Mouse (Mus musculus) embryonic facial prominence, embryonic 15.5 days (tissue): ENCODE data around the gene Cela1. TPM values are rescaled to one million over a fixed set of nuclear protein-coding genes. Genes with fewer than 3 reads are reported as not detected.

Experiments
- ATAC-seq: fragments of 200-750 bp; cut with Nextera tagmentation; 2 replicates; pipeline ENCODE4 v1.8.0; 2017; ENCODE audit warnings: low read depth, moderate TSS enrichment; ENCODE audit not compliant: insufficient number of reproducible peaks, low FRiP score, low TSS enrichment
- H3K27ac ChIP-seq: fragments of 300-500 bp; sonication (generic); replicated peaks from 2 replicates; pipeline ENCODE4 v1.5.1; 2015; ENCODE audit warnings: mild to moderate bottlenecking, inconsistent platforms
- H3K27me3 ChIP-seq: fragments of 300-500 bp; sonication (generic); 2 replicates; pipeline ENCODE4 v1.6.1; 2015; ENCODE audit warnings: inconsistent platforms
- H3K36me3 ChIP-seq: fragments of 300-500 bp; sonication (generic); 2 replicates; pipeline ENCODE4 v1.6.1; 2015; ENCODE audit warnings: mild to moderate bottlenecking, inconsistent platforms
- H3K4me1 ChIP-seq: fragments of 300-500 bp; sonication (generic); 2 replicates; pipeline ENCODE4 v1.6.1; 2015; ENCODE audit warnings: inconsistent platforms
- H3K4me2 ChIP-seq: fragments of 300-500 bp; sonication (generic); replicated peaks from 2 replicates; pipeline ENCODE4 v1.6.1; 2015; ENCODE audit warnings: mild to moderate bottlenecking, inconsistent platforms
- H3K4me3 ChIP-seq: fragments of 300-500 bp; sonication (generic); replicated peaks from 2 replicates; pipeline ENCODE4 v1.5.1; 2015; ENCODE audit warnings: mild to moderate bottlenecking, inconsistent platforms
- H3K9ac ChIP-seq: fragments of 300-500 bp; sonication (generic); 2 replicates; pipeline ENCODE4 v1.6.1; 2015; ENCODE audit warnings: inconsistent platforms
- H3K9me3 ChIP-seq: fragments of 300-500 bp; sonication (generic); replicated peaks from 2 replicates; pipeline ENCODE4 v1.6.1; 2016; ENCODE audit warnings: inconsistent platforms
- WGBS: fragments of 180-500 bp; shearing (Covaris S2); methylation state at CpG from one replicate; pipeline ENCODE4 v1.1.7; 2015; 5-methylcytosine and 5-hydroxymethylcytosine counted together
- polyA plus RNA-seq: library from polyadenylated mRNA; unstranded; fragments of >200 nt; fragmentation: Nextera tagmentation; extraction: Ambion mirVana; gene quantifications from 2 replicates; pipeline ENCODE4 v1.2.1, GENCODE M21; 2015

The Cela1 gene
- polyA plus RNA-seq, 1 experiment from 2014 or later: 5.3 TPM

DNA sequence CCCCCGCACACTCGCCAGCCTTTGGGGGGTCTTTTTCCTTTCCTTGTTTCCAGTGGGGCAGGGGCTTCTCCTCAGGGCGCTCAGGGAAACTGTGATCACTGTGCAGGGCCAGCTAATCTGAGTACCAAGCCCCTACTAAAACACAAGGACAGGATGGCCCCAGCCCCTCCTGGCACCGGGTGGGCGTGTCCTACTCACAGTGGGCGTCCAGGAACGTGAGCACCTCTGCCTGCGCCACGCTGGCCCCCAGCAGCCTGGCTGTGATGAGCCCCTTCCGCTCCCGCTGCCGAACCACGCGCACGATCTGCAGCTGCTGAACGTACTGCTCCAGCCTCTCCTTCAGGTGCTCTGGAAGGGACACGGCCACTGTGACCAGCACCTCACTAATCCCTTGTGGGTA lies 16.2 kb upstream of the Cela1 start:
- peak overlapping the region; percentile 34 for H3K4me2 ChIP-seq
- H3K27ac ChIP-seq: no peak overlapping the region
- 7% methylated on average over 17 of the region's 17 CpGs for WGBS
- H3K4me3 ChIP-seq: peak overlapping the region; percentile 4; the same call in 1 of the 2 replicates
- H3K9ac ChIP-seq: no peak overlapping the region
- H3K36me3 ChIP-seq: no peaks in the 10 kb centered on the region
- no peak for ATAC-seq
- no peaks in the 10 kb centered on the region for H3K9me3 ChIP-seq
- peaks cover 7% of the 10 kb centered on the region for H3K4me1 ChIP-seq
- peaks cover 15% of the 10 kb centered on the region for H3K27me3 ChIP-seq

DNA sequence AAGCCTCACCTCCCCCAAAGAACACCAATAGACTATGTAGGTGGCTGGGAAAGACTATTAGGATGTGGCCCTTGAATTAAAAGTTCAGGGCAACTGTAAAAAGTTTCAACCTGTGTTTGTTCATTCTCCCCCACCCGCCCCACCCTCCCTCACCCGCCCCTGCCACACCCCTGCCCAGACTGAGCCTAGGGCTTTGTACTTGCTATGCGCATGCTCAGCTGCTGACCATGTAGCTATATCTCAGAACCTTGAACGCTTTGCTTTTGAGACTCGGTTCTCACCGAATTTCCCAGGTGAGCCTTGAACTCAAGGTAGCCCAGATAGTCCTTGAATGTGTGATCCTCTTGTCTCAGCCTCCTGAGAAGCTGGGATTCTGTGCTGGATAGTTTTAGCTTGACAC lies 14.1 kb upstream of the Cela1 start:
- H3K9me3 ChIP-seq: no peaks in the 10 kb centered on the region
- no peak overlapping the region for H3K27ac ChIP-seq
- H3K4me3 ChIP-seq: no peak overlapping the region
- no peak for ATAC-seq
- peaks cover 15% of the 10 kb centered on the region for H3K27me3 ChIP-seq
- no peaks in the 10 kb centered on the region for H3K36me3 ChIP-seq
- no peak overlapping the region for H3K4me2 ChIP-seq
- WGBS: 77% methylated on average over 6 of the region's 6 CpGs
- H3K9ac ChIP-seq: no peak overlapping the region
- H3K4me1 ChIP-seq: peaks cover 7% of the 10 kb centered on the region

DNA sequence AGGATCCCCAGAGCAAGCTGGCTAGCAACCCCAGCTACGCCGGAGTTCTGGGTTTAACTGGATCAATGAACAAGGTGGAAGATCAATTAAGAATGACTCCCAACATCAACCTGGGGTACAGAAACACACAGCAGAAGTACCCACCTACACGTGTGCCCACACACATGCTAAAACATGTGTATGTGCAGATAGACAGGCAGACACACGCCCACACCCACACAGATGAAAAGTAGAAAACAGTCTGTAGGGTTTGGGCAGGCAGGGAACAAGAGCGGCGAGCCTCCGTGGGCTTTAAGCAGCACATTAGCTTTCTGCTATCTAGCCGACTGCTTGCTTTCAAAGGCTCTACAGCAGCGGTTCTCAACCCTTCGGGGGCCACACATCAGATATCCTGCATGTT lies 13.4 kb upstream of the Cela1 start:
- WGBS: 60% methylated on average over 10 of the region's 10 CpGs
- Histone ChIP-seq H3K4me3 (no peak overlapping the region), H3K4me2 (no peak overlapping the region), H3K27ac (no peak overlapping the region), H3K36me3 (no peaks in the 10 kb centered on the region), H3K4me1 (peaks cover 7% of the 10 kb centered on the region), H3K9ac (no peak overlapping the region), H3K9me3 (no peaks in the 10 kb centered on the region), H3K27me3 (peaks cover 15% of the 10 kb centered on the region)
- ATAC-seq: no peak

DNA sequence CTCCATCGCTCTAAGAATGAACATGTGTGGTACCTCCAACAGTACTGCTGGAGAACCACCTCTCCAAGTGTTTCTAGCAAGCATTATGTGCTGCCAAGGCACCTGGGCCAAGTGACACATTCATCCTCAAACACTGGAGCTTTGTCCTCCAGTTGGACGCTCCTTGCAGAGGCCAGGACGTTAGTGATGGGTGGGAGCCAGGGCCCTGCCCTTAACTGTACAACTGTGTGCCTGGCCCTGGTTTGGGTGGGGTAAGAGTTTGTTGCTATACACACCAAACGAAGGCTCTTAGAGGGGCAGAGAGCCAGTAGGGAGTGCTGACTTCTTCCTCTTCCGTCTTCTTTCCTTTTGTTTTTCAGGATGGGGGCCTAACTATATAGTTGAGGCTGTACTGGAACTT lies 12.7 kb upstream of the Cela1 start:
- ATAC-seq: no peak
- no peaks in the 10 kb centered on the region for H3K36me3 ChIP-seq
- H3K27me3 ChIP-seq: peaks cover 15% of the 10 kb centered on the region
- peaks cover 7% of the 10 kb centered on the region for H3K4me1 ChIP-seq
- H3K27ac ChIP-seq: no peak overlapping the region
- H3K9ac ChIP-seq: no peak overlapping the region
- H3K4me2 ChIP-seq: no peak overlapping the region
- no peak overlapping the region for H3K4me3 ChIP-seq
- 71% methylated on average over 5 of the region's 5 CpGs for WGBS
- H3K9me3 ChIP-seq: no peaks in the 10 kb centered on the region

DNA sequence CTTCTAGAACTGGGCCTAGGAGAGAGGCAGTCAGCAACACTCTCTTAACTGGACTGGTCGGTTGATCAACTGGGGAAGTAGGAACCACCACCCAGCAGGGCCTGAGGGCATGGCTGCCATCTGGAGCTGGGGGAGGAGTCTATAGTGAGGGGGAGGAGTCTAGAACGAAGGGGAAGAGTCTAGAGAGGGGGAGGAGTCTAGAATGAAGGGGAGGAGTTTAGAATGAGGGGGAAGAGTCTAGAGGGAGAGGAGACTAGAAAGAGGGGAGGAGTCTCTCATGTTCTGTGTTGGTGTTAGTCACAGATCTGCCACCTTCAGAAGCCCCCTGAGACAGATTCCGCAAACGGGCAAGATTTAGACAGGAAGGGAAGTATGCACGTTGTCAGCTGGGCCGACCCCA lies 11.7 kb upstream of the Cela1 start:
- H3K4me3 ChIP-seq: no peak overlapping the region
- no peaks in the 10 kb centered on the region for H3K9me3 ChIP-seq
- H3K27me3 ChIP-seq: peaks cover 15% of the 10 kb centered on the region
- H3K27ac ChIP-seq: no peak overlapping the region
- no peak overlapping the region for H3K4me2 ChIP-seq
- peaks cover 7% of the 10 kb centered on the region for H3K4me1 ChIP-seq
- no peak overlapping the region for H3K9ac ChIP-seq
- no peaks in the 10 kb centered on the region for H3K36me3 ChIP-seq
- ATAC-seq: no peak
- 62% methylated on average over 6 of the region's 6 CpGs for WGBS

DNA sequence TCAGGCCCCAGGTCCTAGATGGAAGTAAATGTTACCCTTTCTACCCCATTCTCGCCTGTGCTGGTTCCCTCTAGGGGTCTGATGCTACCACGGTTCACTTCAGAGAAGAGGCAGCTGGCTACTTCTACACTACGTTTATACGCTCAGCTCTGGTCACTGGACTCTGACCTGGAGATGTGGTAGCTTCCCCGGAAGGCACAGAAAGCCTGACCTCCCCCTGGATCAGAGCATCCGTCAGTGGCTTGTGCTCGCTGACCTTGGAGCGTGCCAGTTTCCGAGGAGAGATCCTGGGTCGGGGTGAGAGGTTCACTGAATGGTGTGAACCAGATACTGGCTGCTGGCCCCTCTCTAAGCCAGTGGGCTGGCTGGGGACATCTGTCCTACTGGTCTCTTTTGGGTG lies 10.4 kb upstream of the Cela1 start:
- Histone ChIP-seq H3K36me3 (no peaks in the 10 kb centered on the region), H3K4me2 (no peak overlapping the region), H3K27me3 (peaks cover 2% of the 10 kb centered on the region), H3K4me3 (no peak overlapping the region), H3K4me1 (no peaks in the 10 kb centered on the region), H3K9ac (no peak overlapping the region), H3K9me3 (no peaks in the 10 kb centered on the region), H3K27ac (no peak overlapping the region)
- 80% methylated on average over 10 of the region's 10 CpGs for WGBS
- ATAC-seq: no peak

DNA sequence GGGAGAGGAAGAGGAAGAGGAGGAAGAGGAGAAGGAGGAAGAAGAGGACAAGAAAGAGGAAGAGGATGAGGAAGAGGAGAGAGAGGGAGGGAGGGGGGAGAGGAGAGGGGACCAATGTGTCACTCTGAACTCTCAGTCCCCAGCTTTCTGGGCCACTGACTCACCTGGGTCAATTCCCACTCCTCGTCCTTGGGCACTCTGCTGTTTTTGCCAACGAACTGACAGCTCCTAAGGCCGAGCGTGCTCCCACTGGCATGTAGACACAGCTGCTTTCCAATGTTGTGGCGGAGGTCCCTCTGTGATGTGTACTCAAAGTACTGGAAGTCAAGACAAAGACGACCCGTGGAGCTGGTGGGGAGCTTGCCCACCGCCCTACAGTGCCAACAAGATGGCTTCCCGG lies 6.7 kb upstream of the Cela1 start:
- H3K27ac ChIP-seq: no peak overlapping the region
- 90% methylated on average over 9 of the region's 9 CpGs for WGBS
- H3K9me3 ChIP-seq: peaks cover 10% of the 10 kb centered on the region; the same call in 1 of the 2 replicates
- no peak for ATAC-seq
- H3K27me3 ChIP-seq: no peaks in the 10 kb centered on the region
- no peak overlapping the region for H3K9ac ChIP-seq
- no peak overlapping the region for H3K4me3 ChIP-seq
- no peaks in the 10 kb centered on the region for H3K36me3 ChIP-seq
- H3K4me1 ChIP-seq: no peaks in the 10 kb centered on the region
- H3K4me2 ChIP-seq: no peak overlapping the region

DNA sequence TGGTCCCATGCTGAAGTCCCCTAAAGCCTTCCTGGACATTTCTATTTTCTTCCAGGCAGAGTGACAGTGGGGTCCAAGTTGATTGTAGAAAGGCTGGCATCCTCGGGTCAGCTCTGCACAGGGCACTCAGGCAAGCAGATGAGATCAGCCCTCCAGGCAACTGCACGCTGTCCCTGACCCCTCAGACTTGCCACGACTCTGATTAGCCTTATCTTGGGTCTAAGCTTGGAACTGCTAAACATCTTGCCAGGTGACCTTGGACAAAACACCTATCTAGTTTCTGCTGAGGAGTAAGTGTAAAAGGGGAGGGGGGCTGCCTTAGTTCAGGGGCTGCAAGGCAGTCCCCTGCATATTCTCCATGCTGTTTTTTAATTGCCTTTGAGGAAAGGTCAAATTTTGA lies 4.3 kb upstream of the Cela1 start:
- H3K27ac ChIP-seq: no peak overlapping the region
- ATAC-seq: no peak

DNA sequence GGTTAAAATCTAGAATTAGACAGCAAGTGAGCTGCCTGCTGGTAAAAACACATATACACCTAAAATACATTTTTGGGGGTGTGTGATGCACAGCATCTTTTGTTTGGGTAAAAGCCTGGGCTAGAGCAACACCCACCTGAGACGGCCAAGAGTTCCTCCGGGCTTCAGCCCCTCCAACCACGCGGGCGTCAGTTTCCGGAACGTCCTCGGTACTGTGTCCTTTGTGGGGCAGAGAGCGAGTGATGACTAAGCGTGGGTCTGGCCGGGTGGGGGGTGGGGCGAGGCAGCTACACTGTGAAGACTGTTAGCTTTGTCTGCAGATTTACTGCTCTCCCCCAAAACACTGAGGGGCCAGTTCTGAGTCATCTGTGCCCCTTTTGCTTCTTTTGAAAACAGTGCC lies 732 bp downstream of the Cela1 start:
- Histone ChIP-seq H3K4me3 (no peak overlapping the region), H3K27ac (no peak overlapping the region), H3K4me1 (peaks cover 7% of the 10 kb centered on the region; the same call in 1 of the 2 replicates), H3K36me3 (no peaks in the 10 kb centered on the region), H3K9ac (no peak overlapping the region), H3K27me3 (peaks cover 4% of the 10 kb centered on the region; the same call in 1 of the 2 replicates), H3K9me3 (peaks cover 10% of the 10 kb centered on the region; the same call in 1 of the 2 replicates), H3K4me2 (no peak overlapping the region)
- 51% methylated on average over 12 of the region's 12 CpGs for WGBS
- no peak for ATAC-seq

More for the DNA sequence above, 4.3 kb upstream of the Cela1 start:
- no peak overlapping the region for H3K9ac ChIP-seq
- no peaks in the 10 kb centered on the region for H3K27me3 ChIP-seq
- H3K4me1 ChIP-seq: peaks cover 7% of the 10 kb centered on the region; the same call in 1 of the 2 replicates
- H3K9me3 ChIP-seq: peaks cover 10% of the 10 kb centered on the region; the same call in 1 of the 2 replicates
- no peak overlapping the region for H3K4me2 ChIP-seq
- no peak overlapping the region for H3K4me3 ChIP-seq
- WGBS: 57% methylated on average over 3 of the region's 3 CpGs
- no peaks in the 10 kb centered on the region for H3K36me3 ChIP-seq

DNA sequence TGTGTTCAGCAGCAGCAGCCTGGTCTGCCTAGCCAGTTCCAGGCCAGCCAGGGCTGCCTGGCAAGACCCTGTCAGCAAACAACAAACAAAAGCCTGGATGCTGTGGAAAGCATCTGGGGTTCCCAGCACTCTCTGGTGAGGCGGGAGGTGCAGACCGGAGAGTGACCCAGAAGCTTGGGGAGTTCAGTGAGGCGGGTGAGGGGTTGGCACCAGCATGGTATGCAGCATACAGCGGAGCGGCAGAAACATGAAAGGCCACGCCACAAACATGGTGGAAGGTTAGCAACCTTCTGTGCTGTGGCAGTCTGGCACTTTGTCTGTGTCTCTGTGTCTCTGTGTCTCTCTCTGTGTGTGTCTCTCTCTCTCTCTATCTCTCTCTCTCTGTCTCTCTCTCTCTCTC lies 1.3 kb downstream of the Cela1 start:
- no peak overlapping the region for H3K9ac ChIP-seq
- peaks cover 10% of the 10 kb centered on the region; the same call in 1 of the 2 replicates for H3K9me3 ChIP-seq
- no peaks in the 10 kb centered on the region for H3K36me3 ChIP-seq
- WGBS: 69% methylated on average over 6 of the region's 6 CpGs
- peaks cover 7% of the 10 kb centered on the region; the same call in 1 of the 2 replicates for H3K4me1 ChIP-seq
- H3K4me3 ChIP-seq: no peak overlapping the region
- no peak for ATAC-seq
- no peak overlapping the region for H3K4me2 ChIP-seq
- peaks cover 4% of the 10 kb centered on the region; the same call in 1 of the 2 replicates for H3K27me3 ChIP-seq
- H3K27ac ChIP-seq: no peak overlapping the region

DNA sequence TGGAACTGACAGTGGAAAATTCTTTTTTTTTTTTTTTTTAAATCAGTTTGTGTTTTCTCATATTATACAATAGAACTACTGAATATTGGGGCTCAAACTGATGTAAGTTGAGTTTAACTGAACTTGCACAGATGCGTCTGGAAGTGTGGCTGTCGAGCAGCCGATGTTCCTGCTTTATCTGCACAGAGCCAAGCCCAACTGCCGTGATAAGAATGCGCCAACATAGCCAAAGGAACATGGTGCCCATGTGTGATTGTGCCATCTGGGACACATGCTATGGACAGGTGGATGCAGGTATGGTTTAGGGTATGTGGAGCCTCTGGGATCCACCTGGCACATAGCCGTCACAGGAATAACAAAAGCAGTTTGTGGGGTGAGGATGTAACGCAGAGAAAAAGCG lies 1.9 kb downstream of the Cela1 start:
- WGBS: 84% methylated on average over 8 of the region's 8 CpGs
- Histone ChIP-seq H3K36me3 (no peaks in the 10 kb centered on the region), H3K9ac (no peak overlapping the region), H3K9me3 (peaks cover 7% of the 10 kb centered on the region; the same call in 1 of the 2 replicates), H3K27me3 (peaks cover 4% of the 10 kb centered on the region; the same call in 1 of the 2 replicates), H3K4me1 (peaks cover 7% of the 10 kb centered on the region; the same call in 1 of the 2 replicates), H3K4me3 (no peak overlapping the region), H3K27ac (no peak overlapping the region), H3K4me2 (no peak overlapping the region)
- ATAC-seq: no peak

DNA sequence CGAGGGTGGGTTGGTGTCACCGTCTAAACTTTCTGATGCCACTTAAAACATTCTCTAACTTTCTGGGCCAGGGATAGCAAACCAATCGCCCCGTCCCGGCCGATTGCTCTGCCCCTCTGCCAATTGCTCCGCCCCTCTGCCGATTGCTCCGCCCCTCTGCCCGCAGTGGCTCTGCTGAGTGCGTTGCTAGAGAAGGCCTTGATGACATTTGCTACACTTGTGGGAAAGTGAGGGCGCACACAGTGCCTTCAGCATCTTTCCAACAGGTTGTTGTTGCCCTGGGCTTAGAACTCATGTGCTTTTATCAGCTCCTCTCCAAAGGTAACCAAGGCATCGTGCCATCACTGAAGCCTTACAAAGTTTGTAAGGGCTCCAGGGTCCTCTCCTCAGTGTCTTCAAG lies 2.5 kb downstream of the Cela1 start:
- Histone ChIP-seq H3K27ac (no peak overlapping the region), H3K9ac (no peak overlapping the region), H3K27me3 (peaks cover 4% of the 10 kb centered on the region; the same call in 1 of the 2 replicates), H3K4me2 (no peak overlapping the region), H3K4me3 (no peak overlapping the region), H3K4me1 (peaks cover 7% of the 10 kb centered on the region; the same call in 1 of the 2 replicates), H3K9me3 (0 out of 2 replicates have a peak, but pooled peaks cover 1% of the 10 kb centered on the region), H3K36me3 (no peaks in the 10 kb centered on the region)
- ATAC-seq: no peak
- 21% methylated on average over 13 of the region's 13 CpGs for WGBS
